Mouse (Mus musculus): ENCODE measurements around the gene Wdr93.

Wdr93 gene

GRCm38 (mm10) chr7:79742659-79743536 is at the start of gene Wdr93, which contains the start of gene Pex11a:
Gene Wdr93 (plus strand): TSS chr7:79743163.
Gene Pex11a (minus strand): TSS chr7:79743131.
- peak; percentile 84 for DNase-seq (ENCODE audit: low spot score)

- no peak for DNase-seq (ENCODE audit: low spot score)
These were observed 46.5 kb upstream of the Wdr93 start for GRCm38 (mm10) chr7:79696495-79696894.

- no peak for DNase-seq (ENCODE audit: low spot score)
These were observed 40.2 kb upstream of the Wdr93 start for GRCm38 (mm10) chr7:79702755-79703154.

GRCm38 (mm10) chr7:79705210-79705609 is 37.8 kb upstream of the Wdr93 start:
- DNase-seq (ENCODE audit: low spot score) = no peak

GRCm38 (mm10) chr7:79710130-79710607 is 32.8 kb upstream of the Wdr93 start:
- DNase-seq (ENCODE audit: low spot score) = no peak

GRCm38 (mm10) chr7:79710831-79711230 is 32.1 kb upstream of the Wdr93 start:
- no peak for DNase-seq (ENCODE audit: low spot score)

- peak; percentile 64 for DNase-seq (ENCODE audit: low spot score)
These were observed 27.6 kb upstream of the Wdr93 start, which contains the start of gene Kif7 for GRCm38 (mm10) chr7:79715187-79715981. Gene Kif7 (minus strand): TSS chr7:79715720.

GRCm38 (mm10) chr7:79721386-79721977 is 21.5 kb upstream of the Wdr93 start:
- DNase-seq (ENCODE audit: low spot score) = peak; percentile 62

- DNase-seq (ENCODE audit: low spot score) = peak; percentile 38
These were observed 15.9 kb upstream of the Wdr93 start for GRCm38 (mm10) chr7:79727091-79727490.

GRCm38 (mm10) chr7:79728219-79728618 is 14.7 kb upstream of the Wdr93 start:
- peak; percentile 67 for DNase-seq (ENCODE audit: low spot score)

- peak; percentile 67 for DNase-seq (ENCODE audit: low spot score)
These were observed 13.8 kb upstream of the Wdr93 start for GRCm38 (mm10) chr7:79729169-79729568.

GRCm38 (mm10) chr7:79729743-79730370 is 13.1 kb upstream of the Wdr93 start:
- DNase-seq (ENCODE audit: low spot score) = no peak

GRCm38 (mm10) chr7:79731438-79731837 is 11.5 kb upstream of the Wdr93 start:
- DNase-seq (ENCODE audit: low spot score) = no peak

- DNase-seq (ENCODE audit: low spot score) = no peak
These were observed 10.3 kb upstream of the Wdr93 start, which contains the start of gene Plin1 for GRCm38 (mm10) chr7:79732622-79733021. Gene Plin1 (minus strand): TSS chr7:79732903.

GRCm38 (mm10) chr7:79734563-79734962 is 8.4 kb upstream of the Wdr93 start:
- no peak for DNase-seq (ENCODE audit: low spot score)

- no peak for DNase-seq (ENCODE audit: low spot score)
These were observed 6.5 kb upstream of the Wdr93 start for GRCm38 (mm10) chr7:79736511-79736910.

- DNase-seq (ENCODE audit: low spot score) = no peak
These were observed 4.0 kb upstream of the Wdr93 start for GRCm38 (mm10) chr7:79738913-79739312.

- no peak for DNase-seq (ENCODE audit: low spot score)
These were observed 2.7 kb upstream of the Wdr93 start for GRCm38 (mm10) chr7:79740279-79740678.

GRCm38 (mm10) chr7:79742277-79742658 is 695 bp upstream of the Wdr93 start:
- DNase-seq (ENCODE audit: low spot score) = no peak

GRCm38 (mm10) chr7:79744051-79744450 is 1.1 kb downstream of the Wdr93 start:
- no peak for DNase-seq (ENCODE audit: low spot score)

GRCm38 (mm10) chr7:79744585-79744984 is 1.6 kb downstream of the Wdr93 start:
- no peak for DNase-seq (ENCODE audit: low spot score)

- no peak for DNase-seq (ENCODE audit: low spot score)
These were observed 4.7 kb downstream of the Wdr93 start for GRCm38 (mm10) chr7:79747659-79748058.
